Mouse (Mus musculus) neutrophil, adult 65 days (primary cell): Measurements from ENCODE around the gene 1700016D06Rik. TPM values are rescaled to one million over a fixed set of nuclear protein-coding genes. Genes with fewer than 3 reads are reported as not detected.

ENCODE experiments used
- total RNA-seq: library from RNA; stranded (reverse); gene quantifications from 2 replicates; pipeline ENCODE4 v1.2.4, GENCODE M21; 2023

The 1700016D06Rik gene
- not detected in 2 replicates for total RNA-seq

DNA sequence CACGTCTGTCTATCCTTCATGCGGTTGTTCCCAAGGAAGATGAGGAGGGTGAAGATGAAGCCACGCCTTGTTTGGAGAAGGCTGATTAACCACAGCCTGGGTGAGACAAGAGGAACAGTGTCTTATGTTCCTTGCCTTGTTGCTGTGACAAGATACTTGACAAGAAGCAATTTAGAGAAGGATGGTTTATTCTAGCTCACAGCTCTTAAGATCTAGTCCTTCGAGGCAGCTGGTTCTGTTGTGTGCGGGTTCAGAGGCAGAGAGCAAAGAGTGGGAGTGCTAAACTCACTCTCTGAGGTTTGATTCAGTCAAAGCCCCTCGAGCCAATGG lies at the start of gene 1700016D06Rik:
1700016D06Rik (minus strand) TSS at position 31 of the 330 bp plus-strand sequence.

DNA sequence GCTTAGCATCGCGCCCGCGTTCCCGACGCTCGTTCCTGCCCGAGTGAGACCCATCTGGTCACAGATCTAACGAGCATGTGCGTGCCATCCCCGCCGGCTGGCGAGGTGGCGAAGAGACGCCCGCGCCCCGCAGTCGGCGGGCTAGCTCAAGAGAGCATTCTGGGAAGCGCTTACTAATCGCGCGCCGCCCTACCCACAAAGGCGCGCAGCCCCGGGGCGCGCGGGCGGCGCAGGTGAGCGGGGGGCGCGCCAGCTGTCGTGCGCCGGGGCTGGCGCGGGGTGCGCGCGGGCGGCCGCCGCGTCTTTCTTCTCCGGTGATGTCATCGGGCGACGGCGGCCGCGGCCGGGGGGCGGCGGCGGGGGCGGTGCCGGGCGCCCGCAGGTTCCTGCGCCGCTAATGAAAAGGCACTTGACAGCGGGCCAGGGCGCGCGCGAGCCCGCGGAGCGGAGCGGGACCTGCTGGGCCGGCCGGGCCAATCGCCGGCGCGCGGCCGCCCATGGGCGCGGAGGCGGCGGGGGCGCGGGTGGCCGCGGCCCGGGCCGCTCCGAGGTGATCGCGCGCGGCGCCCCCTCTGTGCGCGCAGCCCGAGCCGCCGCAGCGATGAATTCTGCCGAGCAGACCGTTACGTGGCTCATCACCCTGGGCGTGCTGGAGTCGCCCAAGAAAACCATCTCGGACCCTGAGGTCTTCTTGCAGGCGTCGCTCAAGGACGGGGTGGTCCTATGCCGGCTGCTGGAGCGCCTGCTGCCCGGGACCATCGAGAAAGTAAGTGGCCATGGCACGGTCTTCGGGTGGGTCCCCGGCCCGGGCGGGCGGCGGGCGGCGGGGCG lies 27.0 kb upstream of the 1700016D06Rik start, which contains the start of gene Arhgef7:
Arhgef7 (plus strand) TSS at position 71 of the 831 bp plus-strand sequence.

DNA sequence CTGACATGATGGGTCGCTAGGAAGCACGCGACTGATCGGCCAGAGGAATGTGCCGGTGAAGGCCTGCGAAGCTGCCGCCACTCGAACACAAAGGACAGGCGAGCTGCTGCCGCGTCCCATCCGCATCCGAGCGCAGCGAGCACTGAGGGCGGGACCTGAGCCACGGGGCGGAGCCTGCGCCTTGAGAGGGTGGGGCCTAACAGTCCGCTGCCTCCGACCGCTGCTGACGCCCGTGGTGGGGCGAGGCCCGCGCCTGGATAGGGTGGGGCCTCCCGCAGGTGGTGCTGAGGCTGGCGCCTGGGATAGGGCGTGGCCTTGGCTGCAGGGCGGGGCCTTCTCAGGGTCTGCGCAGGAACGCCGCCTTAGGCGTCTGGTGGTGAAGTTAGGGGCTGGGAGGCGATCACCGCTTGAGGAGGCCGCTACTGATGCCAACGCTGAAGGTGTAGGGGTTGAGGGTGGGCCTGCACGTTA lies 65.2 kb downstream of the 1700016D06Rik start, which contains the start of gene Ankrd10:
Ankrd10 (minus strand) TSS at position 147 of the 471 bp plus-strand sequence.

Other genes with a start within 250 kb of the 1700016D06Rik start
- gene Rab20, start 222.4 kb downstream of the 1700016D06Rik start, total RNA-seq = 64.9 and 67.3 TPM in 2 replicates
- 36.4 and 38.9 TPM in 2 replicates for gene Naxd, start 203.6 kb downstream of the 1700016D06Rik start, total RNA-seq
- 14.6 and 25.1 TPM in 2 replicates for gene Cars2, start 150.3 kb downstream of the 1700016D06Rik start, total RNA-seq
- gene Ing1, start 145.5 kb downstream of the 1700016D06Rik start, total RNA-seq = 55.6 and 56.3 TPM in 2 replicates
- gene Ankrd10, start 65.3 kb downstream of the 1700016D06Rik start, total RNA-seq = 17.5 and 26.4 TPM in 2 replicates
- 42.4 and 53.5 TPM in 2 replicates for gene Arhgef7, start 26.7 kb upstream of the 1700016D06Rik start, total RNA-seq
- not detected in 2 replicates for gene Tex29, start 139.4 kb upstream of the 1700016D06Rik start, total RNA-seq